Mouse (Mus musculus) spleen, postnatal 36 days (tissue): Measurements from ENCODE around the gene Nin.
"Not testable (repeated sequence)": the region's sequence is repeated elsewhere in the genome, so short reads cannot be mapped to it uniquely, and the experiment has no call there.

Experiments used
- DNase-seq, 2 experiments: peaks; one replicate each; pipeline ENCODE4 v3.0.0; 2022; ENCODE audit warnings: low spot score in 2 of 2, mixed read lengths in 1 of 2

Nin gene

DNA sequence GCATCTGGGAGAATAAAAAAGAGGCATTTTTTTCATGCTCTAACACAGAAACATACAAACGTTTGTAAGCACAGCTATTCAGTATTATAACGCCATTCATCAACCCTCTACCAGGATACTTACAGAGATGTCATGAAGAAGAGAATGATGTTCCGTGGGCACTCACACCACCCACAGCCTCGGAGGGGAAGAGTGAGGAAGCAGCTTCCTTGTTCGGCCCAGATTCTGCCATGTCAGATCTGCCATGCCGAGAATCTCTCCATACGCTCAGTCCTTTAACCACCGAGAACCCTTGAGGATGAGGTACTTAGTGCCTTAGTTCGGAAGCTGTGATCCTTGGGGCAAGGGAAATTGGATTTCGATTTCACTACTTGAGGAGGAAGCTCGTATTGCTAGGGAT is at the start of gene Nin:
Gene Nin, minus strand, starts transcription at position 367 of the 400 bp plus-strand sequence.
- no peak for DNase-seq

DNA sequence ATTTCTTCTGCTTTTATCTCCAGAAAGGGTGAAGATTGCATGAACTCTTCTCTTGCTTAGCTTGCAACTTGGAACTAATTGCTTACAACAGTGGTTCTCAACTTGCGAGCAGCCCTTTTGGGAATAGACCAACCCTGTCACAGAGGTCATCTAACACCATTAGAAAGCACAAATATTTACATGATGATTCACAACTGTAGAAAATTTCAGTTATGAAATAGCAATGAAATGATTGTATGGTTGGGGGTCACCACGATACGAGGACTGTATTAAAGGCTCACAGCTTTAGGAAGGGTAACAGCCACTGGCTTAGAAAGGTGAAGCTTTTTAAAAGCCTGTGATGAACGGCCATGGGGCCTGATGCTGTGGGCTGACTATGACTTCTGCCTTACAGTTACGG is 47.5 kb upstream of the Nin start:
- DNase-seq, result no peak

DNA sequence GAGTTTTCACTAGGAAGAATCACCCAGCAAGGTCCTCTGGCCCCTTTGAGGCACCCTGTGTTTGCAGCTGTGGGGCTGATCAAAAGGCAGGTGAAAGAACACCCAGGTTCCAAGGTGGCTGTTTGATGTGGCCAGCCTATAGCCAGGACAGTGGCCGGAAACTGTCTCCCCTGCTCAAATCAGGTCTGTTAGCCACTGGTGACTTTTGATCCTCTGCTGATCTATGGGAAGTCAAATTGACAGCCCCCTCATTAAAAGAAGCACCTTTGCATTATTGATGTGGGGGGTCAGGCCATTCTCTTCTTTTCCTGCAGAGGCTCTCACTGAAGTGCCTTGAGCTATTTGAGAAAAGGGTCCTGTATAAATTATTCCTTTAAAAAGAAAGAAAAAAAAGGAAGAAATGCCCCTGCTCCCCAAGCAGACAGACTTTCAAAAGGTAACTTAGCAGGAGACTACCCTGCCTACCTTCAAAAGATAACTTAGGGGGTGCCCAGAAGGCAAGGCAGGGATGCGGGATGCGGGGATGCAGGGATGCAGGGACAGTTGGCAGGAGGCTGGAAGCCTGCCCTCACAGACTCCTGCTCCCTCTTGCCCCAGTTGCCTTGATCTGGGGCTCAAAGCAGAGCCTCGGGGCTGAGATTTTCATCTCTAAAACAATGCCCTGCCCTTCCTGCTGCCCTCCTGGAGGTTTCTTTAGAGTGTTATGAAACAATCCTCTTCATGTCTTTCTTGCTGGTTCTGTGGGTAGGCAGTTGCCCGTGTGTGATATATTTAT is 44.0 kb upstream of the Nin start:
- no peak for DNase-seq

DNA sequence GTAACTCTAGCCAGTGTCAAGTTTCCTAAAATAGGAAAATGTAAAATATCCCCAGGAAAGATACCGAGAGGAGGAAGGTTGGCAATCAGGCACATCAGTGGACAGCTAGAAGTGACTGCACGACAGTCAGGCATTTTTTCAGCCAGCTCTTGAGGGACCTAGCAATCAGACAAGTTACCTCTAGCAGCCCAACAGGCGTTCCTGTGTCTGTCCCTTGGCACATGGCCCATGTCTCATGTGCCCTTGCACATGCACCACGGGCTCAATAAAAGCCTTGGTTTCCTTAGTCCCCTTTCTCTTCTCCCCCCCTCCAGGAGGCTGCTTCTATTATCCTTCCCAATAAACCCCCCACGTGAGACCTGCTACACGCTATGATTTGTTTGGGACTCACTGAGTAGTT is 42.7 kb upstream of the Nin start:
- DNase-seq, result no peak

DNA sequence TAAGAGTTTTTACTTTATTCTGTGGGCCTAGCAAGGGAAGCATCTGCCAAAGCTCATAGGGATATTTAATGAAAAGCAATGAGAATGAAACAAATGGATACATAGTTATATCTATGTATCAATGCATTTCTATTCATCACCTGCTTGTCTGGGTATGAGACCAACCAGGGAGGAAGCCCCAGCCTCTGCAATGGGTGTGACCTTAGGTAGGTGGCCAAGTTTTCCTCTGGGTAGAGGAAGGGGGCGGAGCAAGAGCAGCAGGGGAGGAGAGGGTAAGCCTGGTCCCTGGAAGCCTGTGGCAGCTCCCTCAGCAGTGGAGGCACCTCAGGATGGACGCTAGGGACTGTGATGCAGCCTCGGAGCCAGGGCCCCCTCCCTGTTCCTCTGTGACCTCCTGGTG is 40.3 kb upstream of the Nin start, which contains the start of gene Abhd12b:
Gene Abhd12b, plus strand, starts transcription at position 301 of the 400 bp plus-strand sequence.
- DNase-seq, result no peak

DNA sequence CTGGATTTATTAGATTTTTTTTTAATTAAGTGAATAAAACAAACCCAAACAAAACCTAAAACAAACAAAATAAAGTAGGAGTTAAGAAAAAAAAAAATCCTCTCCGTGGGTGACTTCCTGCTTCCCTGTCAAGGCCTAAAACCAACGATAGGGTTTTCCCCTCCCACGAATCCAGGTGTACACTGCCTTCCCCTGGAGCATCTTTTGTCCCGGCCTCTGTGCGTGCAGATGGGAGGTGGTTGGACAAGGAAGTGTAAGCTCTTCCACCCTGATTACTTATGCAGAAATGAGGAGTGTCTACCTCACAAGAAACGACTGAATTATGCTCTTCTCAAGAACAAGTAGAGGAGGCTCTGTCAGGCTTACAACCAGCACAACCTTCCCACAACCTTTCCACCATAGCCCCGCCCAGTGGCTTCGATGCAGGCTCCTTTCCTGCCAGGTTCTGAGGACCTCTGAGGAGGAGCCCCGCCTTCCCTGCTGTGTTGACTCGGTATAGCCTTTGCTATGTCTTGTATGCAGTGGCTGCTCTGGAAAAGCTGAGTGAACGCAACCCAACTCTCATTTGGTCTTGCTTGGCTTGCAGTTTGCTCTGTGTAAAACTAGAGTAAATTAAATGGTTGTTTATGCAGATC is 35.2 kb upstream of the Nin start:
- no peak for DNase-seq

DNA sequence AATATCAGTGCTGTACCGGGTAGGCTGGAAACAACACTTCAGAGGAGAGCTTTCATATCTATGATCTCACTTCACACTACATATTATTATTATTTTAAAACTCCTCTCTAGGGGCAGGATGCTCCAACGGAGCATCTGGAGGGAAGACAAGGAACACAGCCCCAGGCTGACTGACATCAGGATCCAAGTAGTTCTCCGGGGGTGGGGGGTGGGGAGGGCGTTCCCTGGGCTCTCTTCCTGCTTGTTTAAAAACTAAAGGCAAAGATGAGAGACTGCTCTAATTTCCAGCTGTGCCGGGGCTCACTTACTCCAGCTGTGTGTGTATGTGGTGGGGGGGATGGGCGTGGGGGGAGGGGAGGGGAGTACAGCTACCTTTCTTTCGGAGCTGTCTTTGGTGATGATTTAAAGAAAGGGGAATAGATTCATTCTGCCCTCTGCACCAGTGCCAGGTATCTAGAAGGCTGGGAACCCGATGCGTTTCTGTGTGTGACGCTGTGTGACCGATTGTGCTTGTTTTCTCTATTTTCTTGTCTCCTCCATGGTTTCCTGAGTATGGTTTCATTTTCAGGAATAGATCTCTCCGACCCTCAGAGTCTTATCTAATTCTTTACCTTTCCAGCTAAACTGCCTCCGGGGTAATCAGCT is 34.6 kb upstream of the Nin start:
- DNase-seq, result no peak

DNA sequence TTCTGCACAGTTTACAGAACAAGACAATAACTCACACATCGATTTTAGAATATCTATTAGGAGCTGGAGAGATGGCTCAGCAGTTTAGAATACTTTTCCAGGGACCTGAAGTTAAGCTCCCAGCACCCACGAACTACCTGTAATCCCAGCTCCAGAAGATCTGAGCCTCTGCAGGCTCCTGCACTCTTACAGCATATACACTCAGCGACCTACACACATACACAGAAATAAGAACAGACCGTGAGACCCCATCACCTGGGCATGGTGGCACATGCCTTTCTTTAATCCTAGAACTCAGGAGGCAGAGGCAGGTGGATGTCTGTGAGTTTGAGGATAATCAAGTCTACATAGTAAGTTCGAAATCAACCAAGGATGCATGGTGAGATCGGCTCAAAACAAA is 32.1 kb upstream of the Nin start:
- DNase-seq, result no peak

DNA sequence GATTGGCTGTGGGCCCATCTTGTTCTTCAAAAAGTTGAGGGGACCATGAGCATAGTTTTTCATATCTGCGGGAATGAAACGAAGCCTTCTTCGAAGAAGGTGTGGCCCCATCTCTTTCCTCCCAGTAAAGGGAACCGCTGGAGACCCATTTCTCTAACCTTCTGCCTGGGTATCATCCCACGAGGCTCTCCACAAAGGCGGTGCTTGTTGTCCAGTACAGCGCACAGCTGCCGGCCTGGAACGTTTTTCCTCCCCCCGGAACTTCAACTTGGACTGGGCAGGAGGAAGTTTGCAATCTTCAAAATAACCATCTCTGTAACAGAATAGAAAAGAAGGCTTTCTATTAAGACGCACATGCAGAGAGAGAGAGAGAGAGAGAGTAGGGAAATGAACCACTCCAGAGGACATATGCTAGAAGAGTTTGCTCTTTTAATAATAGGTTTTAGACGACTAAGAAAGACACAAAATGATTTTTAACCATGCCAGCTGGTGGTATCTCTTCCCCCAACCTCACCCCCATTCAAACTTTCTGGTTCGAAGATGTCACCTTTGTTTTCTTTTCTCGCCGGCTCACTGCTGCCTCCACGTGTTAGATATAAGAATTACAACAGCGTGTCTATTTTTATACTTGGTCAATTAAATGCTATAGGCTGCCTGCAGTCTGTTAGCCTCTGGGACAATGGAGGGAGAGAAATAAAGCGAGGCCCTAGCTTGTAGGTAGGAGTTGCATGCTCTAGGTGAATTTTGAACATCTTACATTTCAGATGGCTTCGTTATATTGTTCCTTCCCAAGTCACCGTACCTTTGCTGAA is 31.3 kb upstream of the Nin start:
- DNase-seq, result peak; percentile 33 to 67

DNA sequence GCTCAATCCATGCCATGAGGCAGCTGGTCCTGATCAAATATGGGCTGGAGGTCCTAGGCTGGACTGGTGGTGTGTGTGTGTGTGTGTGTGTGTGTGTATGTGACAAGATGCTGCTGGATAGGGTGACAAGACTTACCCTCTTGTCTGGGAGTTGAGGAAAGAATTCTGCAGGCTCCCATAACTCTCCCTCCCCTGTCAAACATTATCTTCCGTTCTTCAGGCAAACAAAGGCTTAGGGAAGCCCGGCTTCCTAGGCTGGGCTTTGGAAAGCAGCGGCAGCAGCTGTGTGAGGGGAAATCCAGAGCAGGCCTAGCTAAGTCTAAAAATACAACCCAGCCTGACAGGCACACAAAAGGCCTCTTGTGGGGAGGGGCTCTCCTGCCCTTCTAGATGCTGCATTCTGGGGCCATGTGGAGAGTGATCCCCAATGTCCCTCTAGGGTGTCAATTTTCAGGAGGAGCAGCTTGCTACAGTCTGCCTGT is 30.6 kb upstream of the Nin start:
- not testable (repeated sequence) for DNase-seq

DNA sequence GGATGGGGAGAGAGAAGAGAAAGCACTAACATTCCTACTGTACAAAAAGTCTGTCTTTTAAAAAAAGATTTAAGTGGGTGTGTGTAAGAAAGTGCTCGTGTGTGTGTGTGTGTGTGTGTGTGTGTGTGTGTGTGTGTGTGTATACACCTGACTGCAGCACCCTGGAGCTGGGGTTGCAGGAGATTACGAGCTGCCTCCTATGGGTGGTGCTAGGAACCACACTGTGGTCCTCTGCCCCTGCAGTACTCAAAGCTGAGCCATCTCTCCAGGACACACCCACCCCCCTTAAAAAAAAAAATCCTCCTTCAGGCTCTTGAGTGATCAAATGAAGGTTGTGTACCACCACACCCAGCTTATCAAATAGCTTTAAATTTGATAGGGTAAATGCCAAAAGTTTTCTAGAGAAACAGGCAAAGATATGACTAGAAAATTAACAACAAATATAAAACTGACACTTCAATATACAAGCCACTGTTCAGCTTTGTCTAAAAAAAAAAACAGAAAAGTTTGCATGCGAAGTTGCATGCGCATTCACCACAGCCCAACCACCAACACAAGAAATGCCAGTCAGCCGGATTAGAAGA is 27.6 kb upstream of the Nin start:
- no peak for DNase-seq

DNA sequence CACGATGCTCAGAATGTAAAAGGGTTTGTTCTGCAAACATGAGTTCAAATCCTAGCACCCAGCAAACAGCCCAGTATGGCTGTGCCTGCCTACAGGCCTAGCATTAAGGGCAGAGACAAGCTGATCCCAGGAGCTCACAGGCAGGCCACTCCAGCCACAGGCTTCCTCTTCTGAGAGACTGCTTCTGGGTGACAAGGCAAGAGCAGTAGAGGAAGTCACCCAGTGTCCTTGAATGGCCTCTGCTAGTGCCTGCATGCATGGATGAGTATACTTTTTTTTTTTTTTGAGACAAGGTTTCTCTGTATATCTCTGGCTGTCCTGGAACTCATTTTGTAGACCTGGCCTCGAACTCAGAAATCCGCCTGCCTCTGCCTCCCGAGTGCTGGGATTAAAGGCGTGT is 27.0 kb upstream of the Nin start:
- DNase-seq, result peak; percentile 67 to 72

DNA sequence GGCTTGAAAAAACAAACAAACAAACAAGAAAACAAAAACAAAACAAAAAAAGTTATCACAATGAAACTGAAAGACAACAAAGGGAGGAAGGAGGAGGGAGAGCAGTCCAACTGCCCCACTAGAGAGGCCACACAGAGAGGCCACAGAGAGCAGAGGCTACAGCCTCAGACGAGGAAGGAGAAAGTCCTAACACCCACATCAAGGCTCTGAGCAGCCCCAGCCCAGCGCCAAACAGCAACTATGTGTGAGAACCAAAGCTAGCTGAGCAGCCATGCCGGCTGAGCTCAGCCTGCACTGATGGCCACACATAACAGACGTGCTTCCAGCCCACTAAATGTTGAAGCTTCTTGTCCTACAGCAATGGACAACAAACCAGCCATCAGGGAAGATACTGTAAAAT is 26.4 kb upstream of the Nin start:
- DNase-seq, result no peak

DNA sequence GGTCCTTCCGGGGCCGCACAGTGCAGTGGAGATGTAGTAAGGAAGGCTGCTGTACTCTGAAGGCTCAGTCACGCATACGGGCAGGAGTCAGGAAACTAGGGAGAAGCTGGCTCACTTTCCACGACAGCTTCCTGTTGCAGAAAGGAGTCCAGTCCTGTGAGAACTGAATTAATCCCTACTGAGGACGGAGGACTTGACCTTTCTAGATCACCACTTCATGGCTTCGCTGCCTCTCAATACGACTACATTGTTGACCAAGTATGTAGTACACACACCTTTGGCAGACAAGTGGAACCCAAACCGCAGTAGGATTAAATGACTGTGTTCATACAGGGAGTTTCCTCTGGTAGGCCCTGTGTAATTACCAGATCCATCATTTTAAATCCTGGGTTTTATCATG is 24.1 kb upstream of the Nin start:
- no peak for DNase-seq

DNA sequence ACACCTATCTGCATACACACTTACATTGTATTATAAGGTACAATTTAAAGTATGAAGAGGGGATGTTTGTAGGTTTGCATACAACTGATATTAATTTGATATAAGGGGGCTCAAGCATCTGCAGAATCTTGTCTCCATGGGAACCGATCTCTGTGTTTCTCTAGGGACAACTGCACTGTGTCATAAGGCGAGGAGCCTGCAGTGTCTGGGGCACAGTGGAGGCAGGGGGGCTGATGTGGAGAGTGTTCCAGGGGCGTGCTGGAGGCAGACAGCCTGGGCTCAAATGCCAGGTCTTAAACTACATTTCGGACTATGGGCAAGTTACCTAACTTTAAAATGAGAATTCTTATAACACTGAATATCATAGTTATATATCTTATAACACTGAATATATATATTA is 23.6 kb upstream of the Nin start:
- DNase-seq, result no peak

DNA sequence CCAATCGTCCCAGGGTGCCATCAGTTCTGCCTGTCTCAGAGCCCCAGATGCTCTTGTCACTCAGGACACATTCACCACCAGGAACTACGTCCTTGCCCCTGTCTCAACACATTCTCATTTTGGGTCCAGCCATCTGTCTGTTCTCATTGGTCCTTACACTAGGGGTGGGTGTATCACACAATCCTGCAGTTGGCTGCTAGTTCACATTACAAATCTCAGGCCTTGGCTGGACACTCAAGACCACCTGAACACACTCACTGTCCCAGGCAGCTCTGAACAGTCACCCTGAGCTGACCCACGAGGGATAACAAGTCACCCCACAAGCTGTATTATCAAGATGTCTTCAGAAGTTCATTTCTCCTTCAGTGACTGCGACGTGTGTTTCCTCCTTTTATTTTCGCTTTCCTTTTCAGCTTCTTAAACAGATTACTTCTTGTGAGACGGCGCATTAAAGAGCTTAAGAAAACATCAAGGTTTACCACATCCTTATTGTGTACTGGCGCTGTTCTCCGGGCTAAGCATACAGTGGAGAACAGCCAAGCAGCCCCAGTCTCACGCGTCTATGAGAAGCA is 22.8 kb upstream of the Nin start:
- DNase-seq, result peak; percentile 76 to 78

DNA sequence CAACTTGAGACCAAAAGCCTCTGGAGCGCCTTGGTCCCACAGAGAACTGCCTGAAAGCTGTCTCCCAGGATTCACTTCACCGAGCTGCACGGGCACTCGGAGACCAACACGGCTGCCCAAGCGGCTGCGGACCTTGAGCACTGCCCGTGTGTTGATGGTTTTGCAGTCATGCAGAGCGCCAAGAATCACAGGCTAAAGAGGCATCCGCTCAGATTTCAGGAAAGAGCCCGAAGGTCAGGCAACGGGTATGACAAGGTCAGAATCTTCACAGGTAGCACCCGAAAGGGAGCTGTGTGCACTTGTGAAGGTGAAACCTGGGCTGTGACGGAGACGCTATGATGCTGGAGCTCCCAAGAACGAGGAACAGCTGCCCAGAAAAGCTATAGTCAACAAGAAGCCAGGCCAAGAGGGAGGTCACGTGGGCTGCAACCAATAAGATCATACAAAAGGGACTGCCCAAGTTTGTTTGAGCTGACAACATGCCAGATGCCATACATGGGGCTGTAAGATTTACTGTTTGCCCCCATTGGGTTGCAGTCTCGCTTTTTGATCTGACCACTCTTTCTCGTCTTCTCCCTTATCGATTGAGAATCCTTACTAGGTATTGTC is 21.2 kb upstream of the Nin start:
- no peak for DNase-seq

DNA sequence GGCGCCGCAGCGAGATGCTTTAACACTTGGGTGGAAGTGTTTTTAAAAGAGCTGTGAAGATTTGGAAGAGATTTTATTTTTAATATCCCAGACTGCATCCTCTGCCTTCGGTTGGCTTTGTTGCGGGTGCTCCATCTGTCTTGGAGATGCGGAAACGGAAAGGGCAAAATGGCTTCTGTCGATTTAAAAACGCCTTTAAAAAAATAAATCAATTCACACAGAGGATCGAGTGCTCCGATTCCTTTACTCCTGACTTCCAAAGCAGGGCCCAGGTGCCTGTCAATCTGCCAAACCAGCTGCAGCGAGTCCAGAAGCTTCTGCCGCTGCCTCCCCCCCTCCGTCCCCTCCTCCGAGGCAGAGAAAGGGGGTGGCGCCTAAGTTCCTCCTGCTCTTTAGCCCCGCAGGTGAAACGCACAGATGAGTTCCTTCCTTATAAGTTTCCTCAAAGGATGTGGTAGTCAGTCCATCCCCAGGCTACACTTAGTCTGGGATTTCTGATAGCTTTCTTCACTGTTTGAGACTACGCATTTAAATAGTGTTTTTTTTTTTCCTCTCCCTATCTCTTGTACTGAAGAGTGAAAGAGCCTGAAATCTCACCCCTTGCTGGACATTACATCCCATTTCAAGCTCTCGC is 17.6 kb upstream of the Nin start:
- no peak for DNase-seq

DNA sequence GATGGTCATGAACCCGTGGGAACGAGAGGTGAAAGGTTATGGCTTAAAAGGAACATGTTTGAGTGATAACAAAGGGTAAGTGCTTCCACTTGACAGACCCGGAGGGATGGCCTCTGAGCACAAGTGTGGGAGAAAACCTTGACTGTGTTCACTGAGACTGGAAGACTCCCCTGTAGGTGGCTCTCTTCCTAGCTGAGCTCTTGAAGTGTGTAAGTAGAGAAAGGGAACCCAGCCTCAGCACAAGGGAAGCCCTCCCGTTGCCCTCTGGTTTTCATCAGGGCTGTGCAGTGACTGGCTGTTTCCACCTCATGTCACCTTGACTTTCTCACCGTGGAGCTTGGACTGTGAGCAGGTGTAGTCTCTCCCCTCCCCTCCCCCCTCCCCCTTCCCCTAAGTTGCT is 15.6 kb upstream of the Nin start:
- peak; percentile 31 to 50 for DNase-seq

DNA sequence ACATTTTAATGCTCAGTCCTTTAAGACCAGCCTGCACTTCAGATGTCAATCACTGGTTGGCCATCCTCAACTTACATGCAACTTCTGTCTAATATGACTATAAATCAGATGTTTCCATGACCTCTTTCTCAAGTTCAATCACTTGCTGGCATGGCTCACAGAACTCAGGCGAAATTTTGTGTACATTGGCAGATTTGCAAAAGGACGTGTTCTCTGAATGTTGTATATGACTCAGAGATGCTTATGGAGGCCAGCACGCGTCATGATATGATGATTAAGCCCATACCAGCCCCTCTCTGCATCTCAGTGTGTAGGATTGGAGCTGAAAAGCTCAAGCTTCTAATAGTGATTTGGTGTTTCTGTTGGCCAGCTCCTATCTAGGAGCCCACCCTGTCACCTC is 13.1 kb upstream of the Nin start:
- no peak for DNase-seq
